ENCODE assay signal across 18 mouse cellular contexts in the genomic region with DNA sequence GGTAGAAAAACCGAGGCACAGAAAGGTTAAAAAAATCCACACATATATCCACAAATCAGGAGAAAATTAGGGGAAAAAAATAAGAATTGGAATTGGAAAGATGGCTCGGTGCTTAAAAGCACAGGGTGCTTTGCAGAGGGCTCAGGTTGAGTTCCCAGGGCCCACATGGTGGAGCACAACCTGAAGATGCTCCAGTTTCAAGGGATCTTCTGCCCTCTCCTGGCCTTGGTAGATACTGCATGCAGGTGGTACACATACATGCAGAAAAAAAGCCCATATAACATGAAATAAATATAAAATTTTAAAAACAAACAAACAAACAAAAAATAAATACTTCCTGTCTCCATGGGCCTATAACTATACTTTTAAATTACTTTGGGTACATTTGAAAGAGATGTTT. TPM values are rescaled to one million over a fixed set of nuclear protein-coding genes. Genes with fewer than 3 reads are reported as not detected.
DNase-seq lines count a peak whose midpoint lies in the region; ATAC-seq and TF ChIP-seq lines count a peak whose summit lies in the region.
"Had no signal": no experiment of that assay in that cellular context is flagged by ENCODE, and none has a peak within 500 bp of the region (broad histone marks: within the 10 kb centered on the region; RNA-seq: fewer than 3 reads in every experiment).

No protein-coding gene starts in this region.

- H3K4me2 ChIP-seq in liver, embryonic 14.5 days (ENCODE audit: low read depth), result no peak overlapping the region
- H3K4me2 ChIP-seq in midbrain, embryonic 13.5 days (replicated peaks), result no peak overlapping the region
- H3K4me2 ChIP-seq: embryonic facial prominence, embryonic 13.5 days; forebrain, embryonic 12.5 days; heart, embryonic 13.5 days; hindbrain, embryonic 13.5 days; limb, embryonic 12.5 days; midbrain, embryonic 15.5 days; neural tube, embryonic 15.5 days had no signal

- no peaks in the 10 kb centered on the region for H3K4me1 ChIP-seq in ES-E14 (ENCODE audit: control insufficient read depth in 2 of 2, insufficient read depth in 2 of 2, low read length in 2 of 2, poor library complexity in 1 of 2)
- H3K4me1 ChIP-seq in liver, embryonic 14.5 days (replicated peaks; ENCODE audit: control insufficient read depth in 2 of 2, insufficient read depth in 2 of 2, low read length in 1 of 2), result peaks cover 0 to 1% of the 10 kb centered on the region in 2 experiments; a peak in 1 of 4 replicates
- no peaks in the 10 kb centered on the region for H3K4me1 ChIP-seq in midbrain, embryonic 13.5 days (replicated peaks)
- H3K4me1 ChIP-seq: embryonic facial prominence, embryonic 13.5 days; forebrain, embryonic 12.5 days; heart, embryonic 13.5 days; hindbrain, embryonic 13.5 days; limb, embryonic 12.5 days; midbrain, embryonic 15.5 days; neural tube, embryonic 15.5 days had no signal

- no peak for ATAC-seq in liver, embryonic 14.5 days (ENCODE audit: insufficient read depth)
- ATAC-seq in midbrain, embryonic 13.5 days, result no peak
- ATAC-seq: midbrain, embryonic 15.5 days had no signal

- H3K36me3 ChIP-seq in ES-E14 (ENCODE audit: control insufficient read depth, insufficient read depth, low read length, poor library complexity, severe bottlenecking), result no peaks in the 10 kb centered on the region
- H3K36me3 ChIP-seq in liver, embryonic 14.5 days (replicated peaks; ENCODE audit: control insufficient read depth, insufficient read depth, low read depth), result peaks cover 10% of the 10 kb centered on the region
- H3K36me3 ChIP-seq in midbrain, embryonic 13.5 days, result peaks cover 26% of the 10 kb centered on the region

- no peak overlapping the region for H3K9ac ChIP-seq in ES-E14 (ENCODE audit: insufficient read depth, low read depth, low read length, poor library complexity, severe bottlenecking)
- H3K9ac ChIP-seq in liver, embryonic 14.5 days (replicated peaks), result no peak overlapping the region
- no peak overlapping the region for H3K9ac ChIP-seq in midbrain, embryonic 13.5 days (replicated peaks)
- H3K9ac ChIP-seq: embryonic facial prominence, embryonic 13.5 days; forebrain, embryonic 12.5 days; heart, embryonic 13.5 days; hindbrain, embryonic 13.5 days; limb, embryonic 12.5 days; midbrain, embryonic 15.5 days; neural tube, embryonic 15.5 days had no signal

- 91% methylated on average over 2 of the region's 2 CpGs for WGBS in liver, embryonic 14.5 days (ENCODE audit: insufficient replicate concordance)
- 93% methylated on average over 2 of the region's 2 CpGs for WGBS in midbrain, embryonic 13.5 days

- no peak overlapping the region for H3K27ac ChIP-seq in layer of hippocampus, adult 2 months
- H3K27ac ChIP-seq in ES-E14 (ENCODE audit: insufficient read depth, low read depth, low read length, poor library complexity, severe bottlenecking), result no peak overlapping the region
- no peak overlapping the region for H3K27ac ChIP-seq in liver, embryonic 14.5 days
- no peak overlapping the region for H3K27ac ChIP-seq in midbrain, embryonic 13.5 days
- H3K27ac ChIP-seq: embryonic facial prominence, embryonic 13.5 days; forebrain, embryonic 12.5 days; gastrocnemius, adult 2 months; heart, embryonic 13.5 days; hindbrain, embryonic 13.5 days; limb, embryonic 12.5 days; midbrain, embryonic 15.5 days; neural tube, embryonic 15.5 days had no signal

- in situ Hi-C loops in ES-E14 (cut with MboI; ENCODE audit: low sequenced_read_pairs in 2 of 2, unreplicated experiment in 2 of 2), result no loop called here

- H3K4me3 ChIP-seq in layer of hippocampus, adult 2 months, result no peak overlapping the region
- no peak overlapping the region for H3K4me3 ChIP-seq in ES-E14 (ENCODE audit: insufficient read depth in 1 of 2, low read depth in 1 of 2, low read length in 2 of 2, poor library complexity in 1 of 2, severe bottlenecking in 1 of 2)
- no peak overlapping the region for H3K4me3 ChIP-seq in liver, embryonic 14.5 days (ENCODE audit: insufficient read depth in 1 of 2, low read depth in 2 of 2, low read length in 2 of 2)
- no peak overlapping the region for H3K4me3 ChIP-seq in midbrain, embryonic 13.5 days (replicated peaks)
- H3K4me3 ChIP-seq: embryonic facial prominence, embryonic 13.5 days; forebrain, embryonic 12.5 days; gastrocnemius, adult 2 months; heart, embryonic 13.5 days; hindbrain, embryonic 13.5 days; limb, embryonic 12.5 days; midbrain, embryonic 15.5 days; neural tube, embryonic 15.5 days had no signal

- DNase-seq in layer of hippocampus, adult 2 months (ENCODE audit: low spot score in 2 of 2), result peak in 1 of 2 experiments; percentile 6
- DNase-seq in layer of hippocampus, postnatal 36 days, result no peak
- DNase-seq in B cell, adult 2 months, result peak; percentile 20 to 39
- no peak for DNase-seq in ES-E14 (ENCODE audit: low read depth, low spot score)
- DNase-seq in liver, embryonic 14.5 days (ENCODE audit: low read depth in 3 of 3, low spot score in 3 of 3), result no peak
- DNase-seq in Muller cell, postnatal 12 days (ENCODE audit: inconsistent ontology term), result no peak
- DNase-seq: adrenal gland, adult 2 months; cerebellum, postnatal 36 days; gastrocnemius, adult 2 months; kidney, postnatal 10 days had no signal

- H3K27me3 ChIP-seq in liver, embryonic 14.5 days (ENCODE audit: control insufficient read depth, insufficient read depth, low read length), result no peaks in the 10 kb centered on the region
- H3K27me3 ChIP-seq in midbrain, embryonic 13.5 days, result no peaks in the 10 kb centered on the region
- H3K27me3 ChIP-seq: embryonic facial prominence, embryonic 13.5 days; forebrain, embryonic 12.5 days; heart, embryonic 13.5 days; hindbrain, embryonic 13.5 days; limb, embryonic 12.5 days; midbrain, embryonic 15.5 days; neural tube, embryonic 15.5 days had no signal

- no peaks in the 10 kb centered on the region for H3K9me3 ChIP-seq in ES-E14 (ENCODE audit: control insufficient read depth, insufficient read depth, low read depth, low read length)
- no peaks in the 10 kb centered on the region for H3K9me3 ChIP-seq in liver, embryonic 14.5 days (ENCODE audit: control insufficient read depth, low read length)
- H3K9me3 ChIP-seq in midbrain, embryonic 13.5 days, result no peaks in the 10 kb centered on the region
- H3K9me3 ChIP-seq: embryonic facial prominence, embryonic 13.5 days; forebrain, embryonic 12.5 days; heart, embryonic 13.5 days; hindbrain, embryonic 13.5 days; midbrain, embryonic 15.5 days; neural tube, embryonic 15.5 days had no signal

- no peak for TF ChIP-seq EP300 in liver, embryonic 14.5 days (IDR thresholded peaks at IDR 0.05; ENCODE audit: low read depth)

- peak; percentile 59 for TF ChIP-seq CTCF in layer of hippocampus, adult 2 months (conservative IDR thresholded peaks at IDR 0.05)
- TF ChIP-seq CTCF in liver, embryonic 14.5 days (IDR thresholded peaks at IDR 0.05; ENCODE audit: low read depth), result peak; percentile 60

TF ChIP-seq in ES-E14, 5 proteins besides CTCF, POLR2A, EP300 and RAD21:
- TF ChIP-seq ZC3H11A (IDR thresholded peaks at IDR 0.05; ENCODE audit: borderline replicate concordance, low read depth, low read length) (0 out of 2 replicates have a peak, but pooled peaks have one; percentile 25), CHD2 (IDR thresholded peaks at IDR 0.05; ENCODE audit: low read depth, low read length) (no peak), HCFC1 (IDR thresholded peaks at IDR 0.05; ENCODE audit: borderline replicate concordance, insufficient read depth, low read length) (no peak)

RNA-seq across cellular contexts. Expression of gene Nipa2, which starts 12.2 kb away (rescaled TPM):
- total RNA-seq in layer of hippocampus, adult 2 months (2021), result 10 to 100 TPM; 44.3 to 49.9 TPM
- total RNA-seq in layer of hippocampus, postnatal 36 days (2021), result 10 to 100 TPM; 44.9 to 61.6 TPM
- 69.2 and 69.7 TPM in 2 replicates for total RNA-seq in ES-E14 (2012; rRNA removed)
- 6.9 and 9.8 TPM in 2 replicates for polyA plus RNA-seq in liver, embryonic 14.5 days (2012; rRNA removed)
- polyA plus RNA-seq in liver, embryonic 14.5 days (2014; fragmentation: Nextera tagmentation; extraction: Ambion mirVana), result 27.5 and 27.9 TPM in 2 replicates
- 33.2 and 34.5 TPM in 2 replicates for polyA plus RNA-seq in midbrain, embryonic 13.5 days (2015; fragmentation: Nextera tagmentation; extraction: Ambion mirVana)

RNA-seq across cellular contexts. Expression of gene Nipa1, which starts 45.3 kb away (rescaled TPM):
- total RNA-seq in layer of hippocampus, adult 2 months (2021), result 10 to 100 TPM; 56.6 to 59.1 TPM
- 10 to 100 TPM; 60.5 to 61.2 TPM for total RNA-seq in layer of hippocampus, postnatal 36 days (2021)
- 4.1 and 5.5 TPM in 2 replicates for total RNA-seq in ES-E14 (2012; rRNA removed)
- 6.6 and 8.1 TPM in 2 replicates for polyA plus RNA-seq in liver, embryonic 14.5 days (2012; rRNA removed)
- 10.9 and 12.3 TPM in 2 replicates for polyA plus RNA-seq in liver, embryonic 14.5 days (2014; fragmentation: Nextera tagmentation; extraction: Ambion mirVana)
- 20.0 and 21.8 TPM in 2 replicates for polyA plus RNA-seq in midbrain, embryonic 13.5 days (2015; fragmentation: Nextera tagmentation; extraction: Ambion mirVana)

Comparison
In these comparisons a context has a peak if more than half of its experiments do, and no peak if none do; other contexts are left out.
1. DNase-seq: peak in B cell, adult 2 months (2 of 2); none in layer of hippocampus, postnatal 36 days (0 of 2), ES-E14 (single experiment), liver, embryonic 14.5 days (0 of 3) and Muller cell, postnatal 12 days (single experiment).